Mouse (Mus musculus): Measurements from ENCODE around the gene Tph1.

Tph1 gene

DNA sequence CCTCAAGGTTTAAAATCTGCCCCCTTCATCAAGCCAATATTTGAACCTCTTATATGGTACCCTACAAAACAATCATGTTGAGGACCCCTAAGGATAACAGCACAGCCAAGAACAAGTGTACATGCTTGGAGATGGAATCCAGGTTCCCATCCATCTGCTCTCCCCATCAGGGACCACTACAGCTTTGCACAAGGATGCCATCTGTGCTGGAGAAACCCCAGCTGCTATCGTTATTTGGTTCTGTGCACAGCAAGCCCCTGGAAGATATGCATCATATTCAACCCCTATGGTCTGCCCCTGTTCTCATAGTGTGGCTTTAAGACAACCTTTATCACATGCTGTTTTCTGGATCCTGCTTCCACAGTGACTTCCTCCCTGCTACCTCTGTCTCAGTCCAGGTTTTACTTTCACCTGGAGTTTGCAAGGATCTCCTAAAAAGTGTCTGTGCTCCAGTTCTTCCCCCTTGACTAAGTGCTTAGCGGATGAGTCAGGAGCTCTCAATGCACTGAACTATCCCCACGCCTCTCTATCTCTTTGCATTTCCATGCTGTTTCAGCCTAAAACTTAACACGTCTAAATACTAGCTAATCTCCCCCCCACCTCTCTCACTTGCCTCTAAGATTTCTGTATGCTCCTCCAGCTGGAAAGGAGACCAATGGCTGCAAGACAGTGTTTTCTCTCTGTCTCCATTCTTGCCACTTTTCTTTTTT is 23.8 kb downstream of the Tph1 start:
- DNase-seq, result no peak

DNA sequence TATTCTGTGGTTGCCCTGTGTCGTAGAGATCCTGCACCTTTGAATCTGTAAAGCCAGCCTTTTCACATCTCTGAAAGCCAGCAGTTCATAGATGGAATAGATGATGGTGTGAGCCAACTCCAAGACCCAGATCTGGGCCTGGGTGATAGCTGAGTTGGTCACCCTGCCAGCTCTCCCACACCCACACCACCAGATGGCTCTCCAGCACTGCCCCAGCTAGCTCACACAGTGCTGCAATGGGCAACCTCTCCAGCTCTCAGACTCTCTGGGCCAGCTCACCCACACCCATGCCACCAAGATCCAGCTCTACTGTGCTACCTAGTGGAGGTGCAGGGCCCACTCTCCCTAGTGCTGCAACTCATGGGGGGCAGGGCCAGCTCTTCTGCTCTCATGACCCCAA is 29.2 kb downstream of the Tph1 start:
- DNase-seq, result peak; percentile 13 to 16

GRCm38 (mm10) chr7:46640062-46640461 is 32.3 kb downstream of the Tph1 start:
- no peak for DNase-seq

DNA sequence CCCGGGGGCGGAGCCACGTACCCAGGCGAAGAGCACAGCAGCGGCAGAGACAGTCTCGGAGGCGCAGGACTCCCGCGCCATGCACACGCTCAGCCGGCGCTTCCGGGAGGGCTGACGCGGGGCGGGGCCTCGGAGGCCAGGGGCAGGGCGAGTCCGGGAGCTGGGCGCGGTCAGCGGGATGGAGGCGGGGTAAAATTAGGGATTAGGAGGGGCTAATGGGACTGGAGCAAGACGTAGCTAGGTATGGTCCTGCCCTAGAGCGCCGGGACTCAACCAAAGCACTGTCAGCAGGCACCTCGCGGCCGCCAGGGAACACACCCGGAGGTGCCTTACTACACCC is 32.7 kb downstream of the Tph1 start, which contains the start of gene Sergef:
Gene Sergef (minus strand): TSS at position 116 of the 340 bp plus-strand sequence.
- DNase-seq, result peak; percentile 90 to 93

- peak in 1 of 2 experiments; percentile 41 for DNase-seq
Observed at GRCm38 (mm10) chr7:46638889-46639691, 33.2 kb downstream of the Tph1 start.

- DNase-seq, result no peak
Observed at GRCm38 (mm10) chr7:46628375-46628975, 43.9 kb downstream of the Tph1 start.

DNA sequence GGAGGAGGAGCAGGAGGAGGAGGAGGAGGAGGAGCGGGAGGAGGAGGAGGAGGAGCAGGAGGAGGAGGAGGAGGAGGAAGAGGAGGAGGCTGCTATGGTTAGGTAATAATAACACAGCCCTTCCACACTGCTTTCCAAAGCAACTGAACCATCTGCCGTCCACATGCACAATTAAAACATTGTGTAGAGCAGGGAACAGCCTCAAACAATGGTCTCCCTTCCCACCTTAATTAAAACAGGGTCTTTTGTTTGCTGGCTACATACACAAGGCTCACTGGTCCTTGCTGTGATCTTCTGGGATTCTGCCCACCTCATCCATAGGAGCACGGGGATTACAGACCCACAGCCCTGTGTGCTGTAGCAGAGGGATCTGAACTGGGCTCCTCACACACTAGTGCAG is 48.4 kb downstream of the Tph1 start:
- DNase-seq, result no peak

DNA sequence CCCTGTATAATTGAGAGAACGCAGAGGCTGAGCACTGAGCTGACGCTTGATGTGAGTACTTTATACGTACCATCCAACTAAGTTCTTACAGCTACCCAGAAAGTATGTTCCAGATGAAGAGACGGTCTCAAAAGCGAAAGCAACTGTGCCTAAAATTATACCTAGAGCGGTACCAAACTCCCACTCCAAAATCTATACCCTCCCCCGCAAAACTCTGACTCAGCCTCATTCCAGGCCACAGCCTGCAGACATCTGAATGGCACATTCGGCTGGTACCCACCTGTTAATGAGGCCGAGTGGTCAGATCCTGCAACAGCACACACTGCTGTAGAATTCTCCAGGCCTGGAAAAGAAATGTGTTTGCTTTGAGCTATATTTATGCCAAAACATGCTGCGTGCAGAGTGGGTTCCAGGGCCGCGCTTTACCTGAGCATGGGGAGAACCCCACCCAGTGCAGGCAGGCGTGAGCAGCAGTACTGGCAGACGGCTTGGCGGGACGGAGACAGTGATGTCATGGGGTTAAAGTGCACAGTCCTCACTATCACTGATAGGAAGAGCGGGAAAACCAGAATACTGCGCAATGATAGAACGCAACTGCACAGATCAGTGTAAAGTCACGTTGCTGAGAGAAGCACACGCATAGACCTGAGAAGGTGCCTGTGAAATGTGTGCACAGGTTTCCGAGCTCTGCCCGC is 53.8 kb downstream of the Tph1 start:
- no peak for DNase-seq

DNA sequence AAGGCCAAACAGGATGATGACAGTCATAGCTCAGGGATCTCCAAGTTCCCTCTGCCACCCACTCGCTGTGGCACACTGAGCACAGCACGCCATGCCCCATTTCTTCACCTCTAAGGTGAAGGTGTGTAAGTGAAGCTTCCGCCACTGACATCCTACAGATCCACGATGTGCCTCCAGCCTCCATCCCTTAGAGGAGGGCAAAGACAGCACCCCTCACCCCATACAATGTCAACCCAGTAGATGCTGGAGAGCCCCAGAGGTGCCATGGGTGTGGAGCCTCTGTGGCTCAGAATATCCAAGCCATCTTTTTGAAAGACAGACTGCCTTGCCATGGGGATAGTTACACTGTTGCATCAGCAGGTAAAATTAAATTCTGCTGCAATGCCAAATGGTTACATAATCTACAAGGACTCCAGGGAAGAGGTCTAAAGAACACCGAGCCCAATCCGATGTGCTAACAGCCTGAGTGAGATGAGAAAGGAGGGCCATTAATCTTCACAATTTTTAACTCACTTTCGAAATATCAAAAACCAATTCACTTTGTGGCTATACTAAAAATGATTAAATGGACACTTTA is 55.8 kb downstream of the Tph1 start:
- DNase-seq, result no peak

- DNase-seq, result peak; percentile 17 to 39
Observed at GRCm38 (mm10) chr7:46615256-46615977, 56.9 kb downstream of the Tph1 start.

DNA sequence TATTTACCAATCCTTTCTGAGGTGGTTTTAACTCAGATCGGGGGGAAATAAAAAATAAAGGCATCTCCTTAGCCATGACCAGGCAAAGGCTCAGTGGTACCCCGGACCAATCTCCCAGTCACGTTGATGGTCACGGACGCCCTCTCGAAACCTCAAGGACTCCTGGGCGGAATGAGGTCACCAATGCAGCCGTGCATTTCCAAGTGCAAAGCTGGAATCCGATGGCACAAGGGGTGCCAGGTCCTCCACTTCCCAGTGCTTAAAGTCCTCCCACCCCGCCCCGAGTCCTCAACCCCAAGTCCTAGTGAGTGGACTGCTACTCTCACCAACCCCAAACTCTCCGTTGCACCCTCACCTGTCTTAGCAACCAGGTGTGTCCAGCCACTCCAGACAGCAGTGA is 58.1 kb downstream of the Tph1 start:
- DNase-seq, result no peak

DNA sequence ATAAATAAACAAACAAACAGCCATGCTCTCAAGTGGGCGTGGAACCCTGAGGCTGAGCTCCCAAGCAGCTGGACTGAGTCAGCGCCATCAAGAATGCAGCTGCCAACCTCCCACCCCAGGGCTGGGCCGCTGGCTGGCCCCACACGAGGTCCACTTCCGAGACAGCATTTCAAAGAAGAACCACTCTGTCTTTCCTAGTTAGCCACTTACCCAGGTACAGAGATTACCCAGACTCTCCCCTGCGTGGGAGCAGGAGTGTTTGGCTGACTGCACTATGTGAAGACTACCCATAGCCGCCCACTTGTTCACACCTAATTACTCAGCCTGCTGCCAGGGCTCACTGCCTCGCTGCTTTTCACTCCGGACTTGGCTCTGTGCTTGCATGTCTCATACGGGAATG is 59.2 kb downstream of the Tph1 start:
- peak; percentile 39 to 57 for DNase-seq

- no peak for DNase-seq
Observed at GRCm38 (mm10) chr7:46612421-46612937, 59.9 kb downstream of the Tph1 start.

DNA sequence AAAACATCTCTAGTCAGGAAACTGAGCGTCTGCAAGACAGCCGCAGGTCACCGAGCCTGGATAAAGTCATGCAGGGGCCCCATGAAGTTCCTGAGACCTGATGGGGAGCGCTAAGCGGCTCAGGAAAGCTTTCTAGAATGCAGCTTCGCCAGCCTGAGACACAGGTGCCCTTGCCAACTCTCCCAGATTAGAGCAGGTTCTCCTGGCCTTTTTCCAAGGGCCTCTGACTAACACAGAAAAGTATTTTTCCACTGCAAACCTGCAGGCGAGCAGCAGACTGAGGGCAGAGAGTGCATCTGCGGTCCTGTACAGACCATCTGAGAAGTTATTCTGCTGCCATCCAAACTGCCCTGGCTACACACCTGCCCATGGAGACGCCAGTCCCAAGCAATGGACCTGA is 60.4 kb downstream of the Tph1 start:
- DNase-seq, result peak; percentile 17 to 36

DNA sequence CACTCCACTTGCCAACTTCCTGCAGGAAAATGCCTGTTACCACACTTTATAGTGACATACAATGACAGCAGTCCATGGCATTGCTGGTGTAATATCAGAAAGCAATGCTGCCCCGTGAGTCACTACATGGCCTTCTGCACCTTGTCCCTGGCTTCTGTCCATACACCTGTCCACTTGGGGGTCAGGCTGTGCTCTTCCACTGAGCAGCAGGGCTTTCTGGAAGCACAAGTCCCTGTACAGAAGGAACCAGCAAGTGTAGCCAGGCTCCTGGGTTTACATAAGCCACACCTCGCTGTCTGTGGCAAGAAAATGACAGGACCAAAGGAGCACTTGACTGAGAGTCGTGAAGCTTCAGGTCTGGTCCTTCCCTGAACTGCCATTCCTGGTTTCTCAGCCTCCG is 63.0 kb downstream of the Tph1 start:
- DNase-seq, result no peak

GRCm38 (mm10) chr7:46607428-46608055 is 64.8 kb downstream of the Tph1 start:
- DNase-seq, result peak; percentile 64 to 72

- DNase-seq, result peak in 1 of 2 experiments; percentile 16
Observed at GRCm38 (mm10) chr7:46607031-46607426, 65.3 kb downstream of the Tph1 start.

- DNase-seq, result peak; percentile 88 to 90
Observed at GRCm38 (mm10) chr7:46606391-46607030, 65.8 kb downstream of the Tph1 start.

GRCm38 (mm10) chr7:46603051-46603450 is 69.3 kb downstream of the Tph1 start:
- DNase-seq, result no peak

- peak in 1 of 2 experiments; percentile 31 for DNase-seq
Observed at GRCm38 (mm10) chr7:46602079-46602478, 70.3 kb downstream of the Tph1 start.

- peak; percentile 36 to 39 for DNase-seq
Observed at GRCm38 (mm10) chr7:46601097-46601496, 71.2 kb downstream of the Tph1 start.
